In genomic region chr5:114468007-114468406, GRCm38 (mm10) we compare ENCODE assay signal across 10 mouse cellular contexts. TPM values are rescaled to one million over a fixed set of nuclear protein-coding genes. Genes with fewer than 3 reads are reported as not detected.
DNase-seq lines count a peak whose midpoint lies in the region; ATAC-seq and TF ChIP-seq lines count a peak whose summit lies in the region.
"Had no signal": no experiment of that assay in that cellular context is flagged by ENCODE, and none has a peak within 500 bp of the region (broad histone marks: within the 10 kb centered on the region; RNA-seq: fewer than 3 reads in every experiment).

No protein-coding gene starts in this region.

- ATAC-seq in kidney, embryonic 15.5 days (replicated peaks; ENCODE audit: low FRiP score): 0 out of 2 replicates have a peak, but pooled peaks have one; percentile 1
- ATAC-seq in embryonic facial prominence, embryonic 13.5 days (ENCODE audit: insufficient number of reproducible peaks, insufficient read depth, low FRiP score, low TSS enrichment, low read depth): no peak
- ATAC-seq in hindbrain, embryonic 13.5 days (ENCODE audit: low FRiP score): 0 out of 2 replicates have a peak, but pooled peaks have one; percentile 16
- ATAC-seq in midbrain, embryonic 14.5 days (ENCODE audit: low FRiP score, low TSS enrichment): 0 out of 2 replicates have a peak, but pooled peaks have one; percentile 19

- no peak for TF ChIP-seq POLR2A in thymus, adult 2 months (IDR thresholded peaks at IDR 0.05; ENCODE audit: control insufficient read depth, extremely low read depth, insufficient read depth, low read length, poor library complexity)

- H3K27ac ChIP-seq in kidney, embryonic 15.5 days: peak overlapping the region; percentile 87
- H3K27ac ChIP-seq in embryonic facial prominence, embryonic 13.5 days: peak overlapping the region; percentile 68
- H3K27ac ChIP-seq in hindbrain, embryonic 13.5 days: peak overlapping the region; percentile 91
- peak overlapping the region; percentile 89 for H3K27ac ChIP-seq in midbrain, embryonic 14.5 days (replicated peaks; ENCODE audit: low read depth, low read length)
- no peak overlapping the region for H3K27ac ChIP-seq in thymus, adult 2 months (ENCODE audit: control insufficient read depth, insufficient read depth, low read length)

- no peak for TF ChIP-seq CTCF in thymus, adult 2 months (IDR thresholded peaks at IDR 0.05; ENCODE audit: borderline replicate concordance, control insufficient read depth, extremely low read depth, insufficient read depth, low read length, poor library complexity)

- DNase-seq in kidney, postnatal 4 days: no peak
- no peak for DNase-seq in midbrain, embryonic 14.5 days
- DNase-seq in thymus, postnatal 14 days: no peak
- DNase-seq in cerebellum, adult 11-12 months: no peak
- DNase-seq in thymus, adult 2 months: no peak
- DNase-seq: cerebellum, adult 8-10 months; thymus, postnatal 25 days had no signal

- H3K4me2 ChIP-seq in kidney, embryonic 15.5 days: peak overlapping the region; percentile 62
- H3K4me2 ChIP-seq in embryonic facial prominence, embryonic 13.5 days: peak overlapping the region; percentile 60
- peak overlapping the region; percentile 50 for H3K4me2 ChIP-seq in hindbrain, embryonic 13.5 days
- H3K4me2 ChIP-seq in midbrain, embryonic 14.5 days (ENCODE audit: low read length): peak overlapping the region; percentile 48

- no peaks in the 10 kb centered on the region for H3K9me3 ChIP-seq in kidney, embryonic 15.5 days (replicated peaks)
- H3K9me3 ChIP-seq in embryonic facial prominence, embryonic 13.5 days: no peaks in the 10 kb centered on the region
- H3K9me3 ChIP-seq in hindbrain, embryonic 13.5 days: no peaks in the 10 kb centered on the region
- H3K9me3 ChIP-seq in midbrain, embryonic 14.5 days (ENCODE audit: control insufficient read depth, low read length): no peaks in the 10 kb centered on the region

- WGBS in kidney, embryonic 15.5 days: 65% methylated on average over 4 of the region's 4 CpGs
- 64% methylated on average over 4 of the region's 4 CpGs for WGBS in embryonic facial prominence, embryonic 13.5 days
- 46% methylated on average over 4 of the region's 4 CpGs for WGBS in hindbrain, embryonic 13.5 days
- WGBS in midbrain, embryonic 14.5 days: 32% methylated on average over 4 of the region's 4 CpGs
- 91% methylated on average over 4 of the region's 4 CpGs for WGBS in thymus, adult 2 months

- H3K4me1 ChIP-seq in kidney, embryonic 15.5 days: peaks cover 42% of the 10 kb centered on the region
- H3K4me1 ChIP-seq in embryonic facial prominence, embryonic 13.5 days: peaks cover 20% of the 10 kb centered on the region
- H3K4me1 ChIP-seq in hindbrain, embryonic 13.5 days (replicated peaks): peaks cover 47% of the 10 kb centered on the region
- H3K4me1 ChIP-seq in midbrain, embryonic 14.5 days (ENCODE audit: control insufficient read depth, insufficient read depth, low read length): peaks cover 30% of the 10 kb centered on the region
- H3K4me1 ChIP-seq in thymus, adult 2 months (replicated peaks; ENCODE audit: control insufficient read depth, insufficient read depth, low read length): peaks cover 28% of the 10 kb centered on the region

- H3K9ac ChIP-seq in kidney, embryonic 15.5 days: no peak overlapping the region; the same call in 1 of the 2 replicates
- peak overlapping the region; percentile 61; the same call in 1 of the 2 replicates for H3K9ac ChIP-seq in embryonic facial prominence, embryonic 13.5 days
- H3K9ac ChIP-seq in hindbrain, embryonic 13.5 days: no peak overlapping the region
- peak overlapping the region; percentile 40; the same call in 1 of the 2 replicates for H3K9ac ChIP-seq in midbrain, embryonic 14.5 days (replicated peaks; ENCODE audit: low read length)

- no peaks in the 10 kb centered on the region for H3K36me3 ChIP-seq in kidney, embryonic 15.5 days
- no peaks in the 10 kb centered on the region for H3K36me3 ChIP-seq in embryonic facial prominence, embryonic 13.5 days
- no peaks in the 10 kb centered on the region for H3K36me3 ChIP-seq in hindbrain, embryonic 13.5 days
- no peaks in the 10 kb centered on the region for H3K36me3 ChIP-seq in midbrain, embryonic 14.5 days (ENCODE audit: control insufficient read depth, insufficient read depth, low read length)
- H3K36me3 ChIP-seq in thymus, adult 2 months (ENCODE audit: control insufficient read depth, insufficient read depth, low read length): no peaks in the 10 kb centered on the region

- H3K27me3 ChIP-seq in kidney, embryonic 15.5 days: no peaks in the 10 kb centered on the region
- 0 out of 2 replicates have a peak, but pooled peaks cover 2% of the 10 kb centered on the region for H3K27me3 ChIP-seq in embryonic facial prominence, embryonic 13.5 days
- H3K27me3 ChIP-seq in hindbrain, embryonic 13.5 days: peaks cover 12% of the 10 kb centered on the region; the same call in 1 of the 2 replicates
- H3K27me3 ChIP-seq in midbrain, embryonic 14.5 days (ENCODE audit: control insufficient read depth, insufficient read depth, low read length): 0 out of 2 replicates have a peak, but pooled peaks cover 8% of the 10 kb centered on the region
- no peaks in the 10 kb centered on the region for H3K27me3 ChIP-seq in thymus, adult 2 months (ENCODE audit: control insufficient read depth, insufficient read depth, low read length)

- no peak overlapping the region for H3K4me3 ChIP-seq in kidney, embryonic 15.5 days (replicated peaks)
- no peak overlapping the region; the same call in 1 of the 2 replicates for H3K4me3 ChIP-seq in embryonic facial prominence, embryonic 13.5 days
- H3K4me3 ChIP-seq in hindbrain, embryonic 13.5 days: no peak overlapping the region
- no peak overlapping the region for H3K4me3 ChIP-seq in midbrain, embryonic 14.5 days (replicated peaks; ENCODE audit: low read depth, low read length)
- no peak overlapping the region for H3K4me3 ChIP-seq in thymus, adult 2 months (ENCODE audit: control insufficient read depth, insufficient read depth, low read length)

RNA-seq across cellular contexts. Expression of gene Mvk, which starts 23.9 kb away (rescaled TPM):
- 40.2 and 42.8 TPM in 2 replicates for polyA plus RNA-seq in kidney, embryonic 15.5 days (2015; fragmentation: Nextera tagmentation; extraction: Ambion mirVana)
- polyA plus RNA-seq in embryonic facial prominence, embryonic 13.5 days (2015; fragmentation: Nextera tagmentation; extraction: Ambion mirVana): 42.4 and 49.0 TPM in 2 replicates
- 50.0 and 54.0 TPM in 2 replicates for polyA plus RNA-seq in hindbrain, embryonic 13.5 days (2015; fragmentation: Nextera tagmentation; extraction: Ambion mirVana)
- polyA plus RNA-seq in midbrain, embryonic 14.5 days (2014; fragmentation: Nextera tagmentation; extraction: Ambion mirVana): 58.7 and 72.0 TPM in 2 replicates
- polyA plus RNA-seq in thymus, adult 2 months (2012; rRNA removed): 20.8 and 25.9 TPM in 2 replicates

RNA-seq across cellular contexts. Expression of gene Mmab, which starts 24.1 kb away (rescaled TPM):
- 30.5 and 33.4 TPM in 2 replicates for polyA plus RNA-seq in kidney, embryonic 15.5 days (2015; fragmentation: Nextera tagmentation; extraction: Ambion mirVana)
- 32.1 and 33.1 TPM in 2 replicates for polyA plus RNA-seq in embryonic facial prominence, embryonic 13.5 days (2015; fragmentation: Nextera tagmentation; extraction: Ambion mirVana)
- polyA plus RNA-seq in hindbrain, embryonic 13.5 days (2015; fragmentation: Nextera tagmentation; extraction: Ambion mirVana): 23.6 and 25.7 TPM in 2 replicates
- 18.2 and 26.3 TPM in 2 replicates for polyA plus RNA-seq in midbrain, embryonic 14.5 days (2014; fragmentation: Nextera tagmentation; extraction: Ambion mirVana)
- 13.5 and 15.1 TPM in 2 replicates for polyA plus RNA-seq in thymus, adult 2 months (2012; rRNA removed)

Comparison
In these comparisons a context has a peak if more than half of its experiments do, and no peak if none do; other contexts are left out.
1. H3K9ac ChIP-seq: peak in embryonic facial prominence, embryonic 13.5 days (single experiment) and midbrain, embryonic 14.5 days (single experiment); none in kidney, embryonic 15.5 days (single experiment) and hindbrain, embryonic 13.5 days (single experiment).
2. Peak in every context shown above with its lines, with median percentiles within 50 percentile points of each other: H3K4me2 ChIP-seq.